1 mouse cellular context compared by ENCODE assay signal in the genomic region with DNA sequence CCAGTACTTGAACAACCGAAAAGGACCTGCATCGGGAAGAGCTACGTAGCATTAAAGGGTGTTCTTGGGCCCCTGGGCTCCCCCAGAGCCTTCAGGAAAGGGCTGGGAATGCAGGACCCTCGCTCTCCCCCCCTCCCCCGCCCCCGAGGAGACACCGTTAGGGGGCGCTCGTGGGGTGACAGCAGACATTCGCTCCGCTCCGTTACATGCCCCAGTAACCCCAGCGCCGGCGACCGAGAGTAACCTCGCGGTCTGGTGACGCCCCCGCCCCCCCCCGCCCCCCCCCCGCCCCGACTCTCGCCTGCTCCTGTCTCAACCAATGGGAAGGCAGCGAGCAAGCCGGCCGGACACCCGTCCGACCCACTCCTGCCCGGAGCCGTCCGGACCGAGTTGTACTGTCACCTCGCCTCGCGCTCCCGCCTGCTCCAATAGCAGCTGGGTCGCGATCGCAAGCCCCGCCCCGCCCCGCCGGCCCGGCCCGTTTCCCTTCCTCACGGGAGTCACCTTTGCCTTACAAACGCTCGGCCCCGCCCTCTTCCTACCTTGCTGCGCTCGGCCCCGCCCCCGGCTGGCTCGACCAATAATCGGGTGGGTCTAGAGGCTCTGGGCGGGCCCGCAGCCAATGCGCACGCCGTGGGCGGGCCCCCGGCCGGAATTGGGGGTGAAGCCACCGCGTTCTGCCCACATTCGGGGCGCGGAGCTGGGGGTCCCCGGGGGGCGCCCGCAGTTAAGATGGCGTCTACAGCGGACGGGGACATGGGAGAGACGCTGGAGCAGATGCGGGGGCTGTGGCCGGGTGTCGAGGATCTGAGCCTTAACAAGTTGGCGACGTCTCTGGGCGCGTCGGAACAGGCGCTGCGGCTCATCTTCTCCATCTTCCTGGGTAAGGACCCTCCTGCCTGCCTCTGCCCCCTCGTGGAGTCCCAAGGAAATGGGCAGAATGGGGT.
TF ChIP-seq lines count a peak whose summit lies in the region.

A gene (plus strand): TSS at position 551 of the 947 bp plus-strand sequence.

TF ChIP-seq in C2C12, 6 proteins besides CTCF, POLR2A, EP300 and RAD21 (continued from another document):
- TF ChIP-seq USF1 (IDR thresholded peaks at IDR 0.05; ENCODE audit: low read depth) = no peak
- no peak for TF ChIP-seq MAX (IDR thresholded peaks at IDR 0.05)
